Mouse (Mus musculus) kidney, embryonic 14.5 days (tissue): ENCODE results near the gene Olfr1381. TPM values are rescaled to one million over a fixed set of nuclear protein-coding genes. Genes with fewer than 3 reads are reported as not detected.
"Not testable (repeated sequence)": the region's sequence is repeated elsewhere in the genome, so short reads cannot be mapped to it uniquely, and the experiment has no call there.

Experiments used
- ATAC-seq: fragments of 200-750 bp; cut with Nextera tagmentation; 2 replicates; pipeline ENCODE4 v1.8.0; 2017; ENCODE audit warnings: moderate number of reproducible peaks, mild to moderate bottlenecking, moderate TSS enrichment, moderate library complexity; ENCODE audit not compliant: low FRiP score, low TSS enrichment
- H3K27ac ChIP-seq: fragments of 300-500 bp; sonication (generic); 2 replicates; pipeline ENCODE4 v1.5.1; 2014; ENCODE audit warnings: low read depth, mild to moderate bottlenecking, low read length, moderate library complexity, mixed read lengths
- H3K27me3 ChIP-seq: fragments of 300-500 bp; sonication (generic); 2 replicates; pipeline ENCODE4 v1.6.1; 2014; ENCODE audit warnings: mild to moderate bottlenecking, low read length; ENCODE audit not compliant: control insufficient read depth, insufficient read depth
- H3K36me3 ChIP-seq: fragments of 300-500 bp; sonication (generic); 2 replicates; pipeline ENCODE4 v1.6.1; 2014; ENCODE audit warnings: low read length, mixed read lengths; ENCODE audit not compliant: control insufficient read depth, insufficient read depth
- H3K4me1 ChIP-seq: fragments of 300-500 bp; sonication (generic); 2 replicates; pipeline ENCODE4 v1.6.1; 2014; ENCODE audit warnings: low read length, mixed read lengths; ENCODE audit not compliant: control insufficient read depth, insufficient read depth
- H3K4me2 ChIP-seq: fragments of 300-500 bp; sonication (generic); replicated peaks from 2 replicates; pipeline ENCODE4 v1.6.1; 2014; ENCODE audit warnings: low read depth, mild to moderate bottlenecking, low read length
- H3K4me3 ChIP-seq: fragments of 300-500 bp; sonication (generic); 2 replicates; pipeline ENCODE4 v1.5.1; 2014; ENCODE audit warnings: mild to moderate bottlenecking, low read length
- H3K9ac ChIP-seq: fragments of 300-500 bp; sonication (generic); 2 replicates; pipeline ENCODE4 v1.6.1; 2014; ENCODE audit warnings: low read depth, mild to moderate bottlenecking, low read length, moderate library complexity
- H3K9me3 ChIP-seq: fragments of 300-500 bp; sonication (generic); 2 replicates; pipeline ENCODE4 v1.6.1; 2016; ENCODE audit warnings: low read length; ENCODE audit not compliant: control insufficient read depth
- WGBS: fragments of 180-500 bp; shearing (Covaris S2); extraction: QIAGEN DNeasy Blood & Tissue Kit; methylation state at CpG from one replicate; pipeline ENCODE4 v1.1.7; 2014; 5-methylcytosine and 5-hydroxymethylcytosine counted together
- polyA plus RNA-seq: library from polyadenylated mRNA; unstranded; fragments of >200 nt; fragmentation: Nextera tagmentation; extraction: Ambion mirVana; gene quantifications from 2 replicates; pipeline ENCODE4 v1.2.1, GENCODE M21; 2014

Olfr1381 gene
- 0.06 TPM in 1 of 2 replicates, not detected in the other for polyA plus RNA-seq

DNA sequence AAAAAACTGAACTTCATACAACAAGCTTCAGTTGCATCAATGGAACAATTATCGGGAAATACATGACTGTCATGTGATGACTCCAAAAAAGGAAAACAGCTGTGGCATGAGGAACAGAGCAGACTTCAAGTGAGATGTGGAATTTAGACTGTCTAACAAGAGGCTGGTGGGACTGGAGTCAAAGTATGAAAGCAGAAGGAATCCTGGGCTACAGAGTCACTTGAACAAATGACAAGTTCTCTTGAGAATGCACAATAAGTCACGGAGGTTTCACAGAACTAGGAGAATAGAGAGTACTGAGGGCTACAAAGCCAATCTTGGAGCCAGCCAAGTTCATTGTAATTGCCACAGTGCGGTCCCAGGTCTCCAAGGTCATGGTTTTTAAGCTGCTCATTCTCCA, at the start of gene Olfr1381:
TSS of gene Olfr1381 (plus strand) at position 301 of the 400 bp plus-strand sequence.
- H3K9me3 ChIP-seq, H3K4me1 ChIP-seq, H3K4me3 ChIP-seq, H3K27ac ChIP-seq, H3K36me3 ChIP-seq, H3K9ac ChIP-seq, H3K4me2 ChIP-seq, ATAC-seq, H3K27me3 ChIP-seq: not testable (repeated sequence)
- 60% methylated on average over 3 of the region's 3 CpGs for WGBS

DNA sequence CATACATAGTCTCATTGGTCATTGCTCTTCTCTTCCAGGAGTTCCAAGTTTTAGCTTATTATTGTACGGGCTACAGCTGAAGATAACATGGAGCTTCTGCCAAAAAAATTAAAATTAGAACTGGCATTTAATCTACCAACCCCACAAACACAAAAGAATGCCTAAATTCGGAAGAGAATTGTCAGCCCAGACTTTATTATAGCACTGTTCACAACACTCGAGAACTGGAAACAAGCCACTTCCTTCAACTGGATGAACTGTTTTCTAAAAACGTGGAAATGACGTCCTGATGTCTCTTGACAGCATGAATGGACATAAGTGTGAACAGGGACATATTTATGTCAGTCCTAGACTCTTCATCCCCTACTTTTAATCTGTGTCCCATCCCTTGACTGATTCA, 25.2 kb upstream of the Olfr1381 start:
- Histone ChIP-seq H3K4me2 (no peak overlapping the region), H3K9me3 (no peaks in the 10 kb centered on the region), H3K4me3 (no peak overlapping the region), H3K27me3 (no peaks in the 10 kb centered on the region), H3K9ac (no peak overlapping the region), H3K27ac (no peak overlapping the region), H3K4me1 (no peaks in the 10 kb centered on the region), H3K36me3 (no peaks in the 10 kb centered on the region)
- WGBS, result 78% methylated on average over 5 of the region's 5 CpGs
- no peak for ATAC-seq

DNA sequence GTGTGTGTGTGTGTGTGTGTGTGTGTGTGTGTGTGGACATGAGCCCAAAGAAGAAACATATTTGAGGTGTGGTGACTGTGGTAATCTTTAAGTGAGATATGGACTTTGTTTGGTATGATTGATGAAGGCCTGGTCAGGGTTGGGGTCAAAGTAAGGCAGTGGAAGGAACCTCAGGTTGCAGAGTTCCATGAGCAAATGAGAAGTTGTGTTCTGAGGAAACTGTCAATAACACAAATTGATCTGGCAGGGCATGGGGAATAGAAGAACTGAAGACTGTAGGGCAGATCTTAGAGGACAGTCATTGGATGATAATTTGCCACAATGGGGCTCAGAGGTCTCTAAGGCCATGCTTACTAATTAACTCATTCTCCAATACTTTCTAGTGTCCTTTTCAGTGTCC, 23.9 kb upstream of the Olfr1381 start, which contains the start of gene Olfr1383:
TSS of gene Olfr1383 (plus strand) at position 301 of the 400 bp plus-strand sequence.
- Histone ChIP-seq H3K27ac (no peak within 1 kb of the TSS), H3K4me2 (no peak within 1 kb of the TSS), H3K4me3 (no peak within 1 kb of the TSS), H3K9me3 (no peaks in the 10 kb centered on the region), H3K27me3 (no peaks in the 10 kb centered on the region), H3K4me1 (no peaks in the 10 kb centered on the region), H3K9ac (no peak within 1 kb of the TSS), H3K36me3 (no peaks in the 10 kb centered on the region)
- no peak for ATAC-seq

DNA sequence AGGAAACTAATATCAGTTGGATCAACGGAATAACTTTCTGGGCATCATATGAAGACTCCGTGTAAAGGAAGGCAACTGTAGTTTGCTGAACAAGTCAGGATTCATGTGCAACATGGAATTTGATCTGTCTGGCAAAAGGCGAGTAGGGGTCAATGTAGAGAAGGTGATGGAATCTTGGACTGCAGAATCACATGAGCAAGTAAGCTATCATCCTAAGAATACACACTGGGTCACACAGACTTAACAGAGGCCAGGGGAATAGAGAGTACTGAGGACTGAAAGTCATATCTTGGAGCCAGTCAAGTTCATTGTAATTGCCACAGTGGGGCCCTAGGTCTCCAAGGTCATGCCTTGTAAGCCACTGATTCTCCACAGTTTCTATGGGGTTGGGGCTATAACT, 15.3 kb upstream of the Olfr1381 start, which contains the start of gene Olfr1382:
TSS of gene Olfr1382 (plus strand) at position 301 of the 400 bp plus-strand sequence.
- Histone ChIP-seq H3K36me3 (no peaks in the 10 kb centered on the region), H3K4me2 (no peak within 1 kb of the TSS), H3K4me1 (no peaks in the 10 kb centered on the region), H3K9ac (no peak within 1 kb of the TSS), H3K27ac (no peak within 1 kb of the TSS), H3K4me3 (no peak within 1 kb of the TSS), H3K9me3 (no peaks in the 10 kb centered on the region), H3K27me3 (no peaks in the 10 kb centered on the region)
- ATAC-seq, result no peak
- WGBS, result 85% methylated on average over 3 of the region's 3 CpGs

DNA sequence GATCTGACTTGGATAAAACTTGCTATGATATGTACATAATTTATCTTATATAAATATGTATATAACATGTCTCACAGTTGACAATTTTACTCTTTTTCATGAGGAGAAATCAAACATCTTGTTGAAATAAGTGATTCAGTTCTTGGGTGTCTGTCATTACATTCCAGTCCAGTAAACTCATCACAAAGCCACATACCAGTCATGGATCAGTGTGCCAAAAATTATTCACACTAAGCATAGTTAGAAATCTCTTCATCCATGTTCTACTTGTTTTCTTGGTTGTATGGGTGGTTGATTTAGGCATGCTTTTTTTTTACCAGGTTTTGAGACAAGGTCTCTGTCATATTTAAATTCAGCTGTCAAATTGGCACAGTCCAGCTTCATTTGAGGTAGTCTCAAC, 10.5 kb upstream of the Olfr1381 start:
- Histone ChIP-seq H3K4me3 (no peak overlapping the region), H3K4me2 (no peak overlapping the region), H3K9me3 (no peaks in the 10 kb centered on the region), H3K4me1 (no peaks in the 10 kb centered on the region), H3K9ac (no peak overlapping the region), H3K27ac (no peak overlapping the region), H3K27me3 (no peaks in the 10 kb centered on the region), H3K36me3 (no peaks in the 10 kb centered on the region)
- no peak for ATAC-seq

DNA sequence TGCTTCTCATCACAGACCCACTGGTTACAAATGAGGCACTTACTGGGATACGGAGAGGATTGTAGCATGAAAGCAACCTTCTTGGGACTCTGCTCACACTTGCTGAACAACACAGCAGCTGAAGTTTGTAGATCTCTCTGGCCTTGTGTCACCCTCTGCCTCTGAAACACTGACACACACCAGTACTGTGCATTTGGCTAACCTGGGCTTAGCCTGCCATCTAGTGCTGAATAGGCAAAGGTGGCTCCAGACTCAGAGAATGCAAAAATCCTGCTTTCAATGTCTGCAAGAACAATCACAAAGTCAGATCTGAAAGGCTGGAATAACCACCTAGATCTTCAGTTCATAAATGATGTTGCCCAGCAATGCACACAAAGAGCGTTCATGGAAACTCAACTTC, 6.6 kb upstream of the Olfr1381 start:
- not testable (repeated sequence) for H3K27me3 ChIP-seq, H3K9me3 ChIP-seq, H3K4me2 ChIP-seq, H3K9ac ChIP-seq, H3K36me3 ChIP-seq, H3K27ac ChIP-seq, H3K4me1 ChIP-seq, H3K4me3 ChIP-seq, ATAC-seq
- 78% methylated on average over 2 of the region's 2 CpGs for whole genome bisulfite sequencing

DNA sequence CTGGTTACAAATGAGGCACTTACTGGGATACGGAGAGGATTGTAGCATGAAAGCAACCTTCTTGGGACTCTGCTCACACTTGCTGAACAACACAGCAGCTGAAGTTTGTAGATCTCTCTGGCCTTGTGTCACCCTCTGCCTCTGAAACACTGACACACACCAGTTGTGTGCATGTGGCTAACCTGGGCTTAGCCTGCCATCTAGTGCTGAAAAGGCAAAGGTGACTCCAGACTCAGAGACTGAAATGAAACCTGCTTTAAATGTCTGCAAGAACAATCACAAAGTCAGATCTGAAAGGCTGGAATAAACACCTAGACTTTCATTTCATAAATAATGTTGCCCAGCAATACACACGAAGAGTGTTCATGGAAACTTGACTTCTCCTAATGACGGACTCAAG, 10.8 kb downstream of the Olfr1381 start:
- not testable (repeated sequence) for H3K4me3 ChIP-seq, H3K27me3 ChIP-seq, H3K9ac ChIP-seq, H3K9me3 ChIP-seq, ATAC-seq, H3K4me1 ChIP-seq, H3K27ac ChIP-seq, H3K36me3 ChIP-seq, H3K4me2 ChIP-seq
- WGBS, result 72% methylated on average over 3 of the region's 3 CpGs

DNA sequence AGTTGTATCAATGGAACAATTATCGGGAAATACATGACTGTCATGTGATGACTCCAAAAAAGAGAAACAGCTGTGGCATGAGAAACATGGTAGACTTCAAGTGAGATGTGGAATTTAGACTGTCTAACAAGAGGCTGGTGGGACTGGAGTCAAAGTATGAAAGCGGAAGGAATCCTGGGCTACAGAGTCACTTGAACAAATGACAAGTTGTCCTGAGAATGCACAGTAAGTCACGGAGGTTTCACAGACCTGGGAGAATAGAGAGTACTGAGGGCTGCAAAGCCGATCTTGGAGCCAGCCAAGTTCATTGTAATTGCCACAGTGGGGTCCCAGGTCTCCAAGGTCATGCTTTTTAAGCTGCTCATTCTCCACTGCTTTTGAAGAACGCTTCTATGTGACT, 13.3 kb downstream of the Olfr1381 start, which contains the start of gene Olfr1380:
TSS of gene Olfr1380 (plus strand) at position 301 of the 400 bp plus-strand sequence.
- not testable (repeated sequence) for H3K36me3 ChIP-seq, H3K4me1 ChIP-seq, H3K27me3 ChIP-seq, H3K27ac ChIP-seq, ATAC-seq, H3K9me3 ChIP-seq, H3K4me2 ChIP-seq, H3K4me3 ChIP-seq, H3K9ac ChIP-seq
- WGBS, result 70% methylated on average over 5 of the region's 5 CpGs

DNA sequence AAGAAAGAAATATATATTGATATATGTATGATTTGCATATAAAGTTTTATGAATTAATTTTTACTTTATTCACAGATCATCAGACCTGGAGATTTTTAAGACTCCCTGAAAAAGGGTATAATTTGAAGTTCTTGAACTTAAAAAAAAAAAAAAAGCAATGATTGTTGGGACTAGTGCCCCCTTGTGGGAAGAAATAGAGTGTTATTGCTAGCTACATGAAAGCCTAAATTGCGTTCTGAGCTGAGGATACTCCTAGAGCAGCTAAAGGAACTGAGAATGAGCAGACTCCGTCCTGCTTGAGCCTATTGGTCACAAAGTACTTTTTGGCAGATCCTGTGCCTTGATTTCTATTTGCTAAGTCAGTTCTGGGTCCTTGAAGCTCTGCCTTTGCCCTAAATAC, 31.8 kb downstream of the Olfr1381 start:
- H3K9ac ChIP-seq, H3K27ac ChIP-seq, H3K4me2 ChIP-seq, H3K36me3 ChIP-seq, H3K27me3 ChIP-seq, ATAC-seq, H3K4me1 ChIP-seq, H3K4me3 ChIP-seq, H3K9me3 ChIP-seq: not testable (repeated sequence)
- 43% methylated on average over 2 of the region's 2 CpGs for WGBS
